Mouse (Mus musculus) embryonic facial prominence, embryonic 13.5 days (tissue): ENCODE data around the gene Epha8. TPM values are rescaled to one million over a fixed set of nuclear protein-coding genes. Genes with fewer than 3 reads are reported as not detected.

ENCODE experiments used
- ATAC-seq: fragments of 200-750 bp; cut with Nextera tagmentation; 2 replicates; pipeline ENCODE4 v1.8.0; 2017; ENCODE audit warnings: low read depth; ENCODE audit not compliant: insufficient number of reproducible peaks, insufficient read depth, low FRiP score, low TSS enrichment
- H3K27ac ChIP-seq: fragments of 300-500 bp; sonication (generic); 2 replicates; pipeline ENCODE4 v1.5.1; 2015; ENCODE audit warnings: moderate library complexity, mild to moderate bottlenecking, inconsistent platforms
- H3K27me3 ChIP-seq: fragments of 300-500 bp; sonication (generic); 2 replicates; pipeline ENCODE4 v1.6.1; 2015; ENCODE audit warnings: mild to moderate bottlenecking, inconsistent platforms
- H3K36me3 ChIP-seq: fragments of 300-500 bp; sonication (generic); 2 replicates; pipeline ENCODE4 v1.6.1; 2015; ENCODE audit warnings: mild to moderate bottlenecking, inconsistent platforms
- H3K4me1 ChIP-seq: fragments of 300-500 bp; sonication (generic); 2 replicates; pipeline ENCODE4 v1.6.1; 2015; ENCODE audit warnings: inconsistent platforms
- H3K4me2 ChIP-seq: fragments of 300-500 bp; sonication (generic); 2 replicates; pipeline ENCODE4 v1.6.1; 2015; ENCODE audit warnings: moderate library complexity, mild to moderate bottlenecking, inconsistent platforms
- H3K4me3 ChIP-seq: fragments of 300-500 bp; sonication (generic); 2 replicates; pipeline ENCODE4 v1.5.1; 2015; ENCODE audit warnings: mild to moderate bottlenecking, inconsistent platforms
- H3K9ac ChIP-seq: fragments of 300-500 bp; sonication (generic); 2 replicates; pipeline ENCODE4 v1.6.1; 2015; ENCODE audit warnings: mild to moderate bottlenecking, inconsistent platforms
- H3K9me3 ChIP-seq: fragments of 300-500 bp; sonication (generic); 2 replicates; pipeline ENCODE4 v1.6.1; 2016; ENCODE audit warnings: inconsistent platforms
- WGBS: fragments of 180-500 bp; shearing (Covaris S2); methylation state at CpG from one replicate; pipeline ENCODE4 v1.1.7; 2015; ENCODE audit warnings: mixed read lengths; 5-methylcytosine and 5-hydroxymethylcytosine counted together
- polyA plus RNA-seq: library from polyadenylated mRNA; unstranded; fragments of >200 nt; fragmentation: Nextera tagmentation; extraction: Ambion mirVana; gene quantifications from 2 replicates; pipeline ENCODE4 v1.2.1, GENCODE M21; 2015

Epha8 gene
- polyA plus RNA-seq, 1 experiment from 2014 or later: 1.4 TPM

DNA sequence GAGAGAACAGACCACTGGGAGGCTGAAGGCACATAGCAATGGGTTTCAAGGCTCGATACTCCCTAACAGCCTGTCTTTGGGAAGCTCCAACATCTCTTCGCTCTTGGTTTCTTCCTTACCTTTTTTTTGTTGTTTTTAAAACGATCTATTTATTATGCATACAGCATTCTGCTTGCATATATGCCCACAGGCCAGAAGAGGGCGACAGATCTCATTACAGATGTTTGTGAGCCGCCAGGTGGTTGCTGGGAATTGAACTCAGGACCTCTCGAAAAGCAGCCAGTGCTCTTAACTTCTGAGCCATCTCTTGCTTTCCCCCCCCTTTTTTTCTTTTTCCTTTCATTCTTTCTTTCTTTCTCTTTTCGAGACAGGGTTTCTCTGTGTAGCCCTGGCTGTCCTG, 57.5 kb downstream of the Epha8 start:
- no peak overlapping the region for H3K9ac ChIP-seq
- no peak for ATAC-seq
- H3K4me3 ChIP-seq: no peak overlapping the region
- H3K4me2 ChIP-seq: no peak overlapping the region
- H3K4me1 ChIP-seq: peaks cover 15% of the 10 kb centered on the region
- peaks cover 66% of the 10 kb centered on the region for H3K27me3 ChIP-seq
- 60% methylated on average over 7 of the region's 7 CpGs for WGBS
- no peaks in the 10 kb centered on the region for H3K9me3 ChIP-seq
- H3K36me3 ChIP-seq: no peaks in the 10 kb centered on the region
- H3K27ac ChIP-seq: no peak overlapping the region

DNA sequence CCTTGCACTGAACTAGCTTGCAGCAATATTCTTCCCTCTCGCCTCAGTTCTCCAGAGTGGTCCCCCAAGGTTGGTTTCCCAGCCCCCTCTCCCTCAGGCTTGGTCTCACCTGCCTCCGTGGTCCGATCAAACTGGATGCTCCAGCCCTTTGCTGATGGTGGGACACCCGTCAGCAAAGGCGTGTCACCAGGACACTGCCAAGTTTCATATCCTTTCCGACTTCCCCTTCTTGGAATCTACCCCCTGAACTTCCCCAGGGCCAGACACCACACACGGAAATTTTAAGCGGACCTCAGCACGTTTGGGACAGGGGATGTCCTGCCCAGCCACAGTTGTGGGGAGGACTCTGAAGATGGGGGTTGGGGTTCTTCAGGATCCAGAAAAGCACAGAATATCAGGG, 58.0 kb downstream of the Epha8 start, which contains the start of gene C1qa:
Gene C1qa, minus strand, starts transcription at position 167 of the 400 bp plus-strand sequence.
- WGBS: 72% methylated on average over 9 of the region's 9 CpGs
- Histone ChIP-seq H3K9ac (no peak within 1 kb of the TSS), H3K36me3 (no peaks in the 10 kb centered on the region), H3K9me3 (no peaks in the 10 kb centered on the region), H3K27me3 (peaks cover 66% of the 10 kb centered on the region), H3K4me2 (no peak within 1 kb of the TSS), H3K27ac (no peak within 1 kb of the TSS), H3K4me1 (peaks cover 15% of the 10 kb centered on the region), H3K4me3 (no peak within 1 kb of the TSS)
- no peak for ATAC-seq

DNA sequence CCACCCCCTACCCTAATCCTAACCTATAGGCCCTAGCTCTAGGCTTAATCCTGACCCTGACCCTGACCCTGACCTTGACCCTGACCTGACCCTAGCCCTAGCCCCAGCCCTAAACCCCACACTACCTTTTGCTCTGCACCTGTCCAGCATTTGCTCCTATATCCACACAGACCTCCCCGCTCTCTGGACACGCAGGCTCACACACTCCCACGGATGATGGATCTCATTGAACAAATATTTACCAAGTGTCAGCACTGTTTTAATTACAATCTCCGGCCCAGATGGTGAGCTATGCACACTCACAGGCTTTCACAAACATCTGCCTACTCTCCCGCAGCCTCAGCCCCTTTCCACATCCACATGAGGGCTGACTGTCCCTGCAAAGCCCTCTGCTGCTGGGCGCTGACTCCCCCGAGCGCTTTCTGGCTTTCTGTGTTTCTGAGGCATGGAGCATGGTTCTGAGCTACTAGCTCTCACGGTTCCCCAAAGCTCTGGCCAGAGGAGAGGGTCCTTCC, 58.5 kb downstream of the Epha8 start:
- Histone ChIP-seq H3K27me3 (peaks cover 67% of the 10 kb centered on the region), H3K4me1 (peaks cover 15% of the 10 kb centered on the region), H3K4me2 (no peak overlapping the region), H3K36me3 (no peaks in the 10 kb centered on the region), H3K27ac (no peak overlapping the region), H3K4me3 (no peak overlapping the region), H3K9ac (no peak overlapping the region), H3K9me3 (no peaks in the 10 kb centered on the region)
- WGBS: 67% methylated on average over 9 of the region's 9 CpGs
- no peak for ATAC-seq

DNA sequence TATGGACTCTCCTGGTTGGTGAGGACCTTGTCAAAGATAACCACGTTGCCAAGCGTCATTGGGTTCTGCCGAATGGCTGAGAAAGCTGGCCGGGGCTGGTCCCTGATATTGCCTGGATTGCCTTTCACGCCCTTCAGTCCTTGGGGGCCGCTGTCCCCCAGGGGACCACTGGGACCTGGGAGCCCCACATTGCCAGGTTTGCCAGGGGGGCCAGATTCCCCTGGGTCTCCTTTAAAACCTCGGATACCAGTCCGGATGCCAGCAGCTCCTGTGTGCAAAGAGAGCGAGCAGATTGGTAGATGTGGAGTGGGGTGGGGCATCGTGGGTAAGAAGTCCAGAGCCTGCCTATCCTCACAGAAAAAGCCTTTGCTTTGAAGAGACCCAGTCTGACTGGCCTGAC, 60.2 kb downstream of the Epha8 start:
- H3K27ac ChIP-seq: no peak overlapping the region
- H3K36me3 ChIP-seq: no peaks in the 10 kb centered on the region
- 36% methylated on average over 10 of the region's 10 CpGs for WGBS
- H3K27me3 ChIP-seq: peaks cover 70% of the 10 kb centered on the region
- ATAC-seq: no peak
- peak overlapping the region; percentile 44; the same call in 1 of the 2 replicates for H3K4me2 ChIP-seq
- H3K4me3 ChIP-seq: no peak overlapping the region
- peaks cover 15% of the 10 kb centered on the region for H3K4me1 ChIP-seq
- no peak overlapping the region for H3K9ac ChIP-seq
- H3K9me3 ChIP-seq: no peaks in the 10 kb centered on the region

DNA sequence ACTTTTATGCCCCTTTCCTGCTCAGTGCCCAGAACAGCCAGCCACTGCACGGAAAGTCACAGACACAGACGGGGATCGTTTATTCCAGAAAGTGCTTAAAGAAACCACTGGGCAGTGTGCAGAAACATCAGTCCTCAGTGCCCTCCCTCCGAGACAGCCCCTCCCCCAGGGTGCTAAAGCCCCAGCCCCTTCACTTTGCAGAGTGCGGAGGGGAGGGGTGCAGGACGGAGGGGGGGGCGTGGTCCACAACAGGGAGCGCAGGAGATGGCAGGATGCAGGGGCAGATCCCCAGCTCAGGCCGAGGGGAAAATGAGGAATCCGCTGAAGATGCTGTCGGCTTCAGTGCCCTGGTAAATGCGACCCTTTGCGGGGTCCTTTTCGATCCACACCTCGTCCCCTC, 60.8 kb downstream of the Epha8 start:
- no peak overlapping the region for H3K27ac ChIP-seq
- WGBS: 5% methylated on average over 15 of the region's 15 CpGs
- H3K9ac ChIP-seq: no peak overlapping the region
- H3K4me2 ChIP-seq: peak overlapping the region; percentile 44
- no peak for ATAC-seq
- peaks cover 76% of the 10 kb centered on the region for H3K27me3 ChIP-seq
- H3K9me3 ChIP-seq: no peaks in the 10 kb centered on the region
- 0 out of 2 replicates have a peak overlapping the region, but pooled peaks have one; percentile 4 for H3K4me3 ChIP-seq
- no peaks in the 10 kb centered on the region for H3K36me3 ChIP-seq
- peaks cover 15% of the 10 kb centered on the region for H3K4me1 ChIP-seq

DNA sequence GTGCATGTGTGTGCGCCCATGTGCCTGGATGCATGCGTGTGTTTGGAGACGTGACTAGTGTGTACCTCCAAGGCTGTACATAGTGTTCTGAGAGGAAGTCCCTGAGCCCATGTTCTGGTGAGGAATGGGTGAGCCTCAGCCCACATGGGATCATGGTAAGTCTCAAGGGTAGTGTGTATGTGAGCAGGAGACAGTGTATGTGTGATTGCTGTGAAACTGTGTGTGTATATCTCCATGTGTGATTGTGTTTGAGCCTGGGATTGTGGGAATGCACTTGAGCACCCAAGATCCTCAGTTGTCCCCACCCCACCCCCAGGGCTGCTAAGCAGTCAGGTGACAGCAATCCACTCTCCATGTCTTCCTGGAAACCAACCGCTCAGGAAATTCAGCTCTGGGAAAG, 61.8 kb downstream of the Epha8 start:
- Histone ChIP-seq H3K27ac (no peak overlapping the region), H3K4me1 (peaks cover 15% of the 10 kb centered on the region), H3K9me3 (no peaks in the 10 kb centered on the region), H3K4me2 (no peak overlapping the region), H3K9ac (no peak overlapping the region), H3K36me3 (no peaks in the 10 kb centered on the region), H3K27me3 (peaks cover 84% of the 10 kb centered on the region), H3K4me3 (no peak overlapping the region)
- 67% methylated on average over 4 of the region's 4 CpGs for WGBS
- ATAC-seq: no peak

DNA sequence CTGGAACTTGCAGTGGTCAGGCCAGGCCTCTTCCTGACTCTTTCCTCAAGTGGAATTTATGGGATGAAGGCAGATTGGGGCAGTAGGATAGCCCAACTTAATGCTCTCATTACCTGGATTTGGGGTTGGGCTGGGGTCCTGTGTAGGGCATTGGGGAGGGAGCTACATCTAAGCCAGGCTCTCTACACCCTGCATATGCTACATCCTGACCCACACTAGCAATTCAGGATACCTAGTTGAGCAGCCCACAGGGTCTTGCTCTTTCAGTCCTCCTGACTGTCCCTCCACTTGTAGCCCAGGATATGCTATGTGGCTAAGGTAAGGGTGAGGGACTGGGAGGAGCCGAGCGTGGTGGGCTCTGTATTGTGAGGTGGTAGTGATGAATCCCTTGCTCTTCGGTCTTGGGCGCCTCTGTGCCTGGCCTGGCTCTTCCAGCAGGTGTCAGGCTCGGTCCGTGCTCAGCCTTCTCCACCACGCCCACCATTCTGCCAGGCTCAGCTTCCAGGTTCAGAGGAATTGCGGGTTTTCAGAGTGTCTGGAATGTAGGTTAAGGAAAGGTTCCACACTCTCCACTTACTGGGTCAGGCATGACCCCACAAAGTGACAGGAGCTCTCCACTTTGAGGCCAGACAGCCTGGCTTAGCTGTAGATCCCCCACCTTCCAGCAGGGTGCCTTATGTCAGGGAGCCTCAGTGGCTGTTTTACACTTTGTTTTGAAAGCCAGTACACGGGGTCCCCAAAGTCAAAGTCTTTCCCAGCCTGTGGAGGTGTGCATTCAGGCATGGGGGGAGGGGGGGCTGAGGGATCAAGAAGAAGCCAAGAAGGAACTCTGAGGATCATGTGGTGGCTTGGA, 62.7 kb downstream of the Epha8 start:
- ATAC-seq: no peak
- H3K27ac ChIP-seq: no peak overlapping the region
- peaks cover 83% of the 10 kb centered on the region for H3K27me3 ChIP-seq

DNA sequence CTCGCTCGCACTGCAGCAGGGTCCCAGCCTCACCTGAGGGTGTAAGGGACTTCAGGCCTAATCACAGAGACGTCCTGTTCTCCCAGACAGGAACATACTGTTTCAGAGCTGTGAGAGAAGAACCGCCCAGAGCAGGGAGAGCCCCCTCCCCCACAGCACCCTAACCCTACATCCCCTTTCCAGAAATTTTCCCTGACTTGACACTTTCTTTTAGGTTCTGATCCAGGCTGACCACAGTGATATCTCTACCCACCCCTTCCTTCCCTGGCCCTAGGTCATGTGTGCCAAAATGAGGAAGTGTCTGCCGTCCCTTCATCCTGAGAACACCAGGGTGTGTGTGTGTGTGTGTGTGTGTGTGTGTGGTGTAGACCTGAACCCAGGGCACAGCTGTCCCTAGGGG, 63.8 kb downstream of the Epha8 start, which contains the start of gene C1qc:
Gene C1qc, minus strand, starts transcription at position 255 of the 400 bp plus-strand sequence.
- Histone ChIP-seq H3K27me3 (peaks cover 72% of the 10 kb centered on the region), H3K9ac (peak within 1 kb of the TSS; percentile 21; the same call in 1 of the 2 replicates), H3K4me3 (no peak within 1 kb of the TSS), H3K36me3 (no peaks in the 10 kb centered on the region), H3K9me3 (no peaks in the 10 kb centered on the region), H3K27ac (no peak within 1 kb of the TSS), H3K4me1 (peaks cover 15% of the 10 kb centered on the region), H3K4me2 (no peak within 1 kb of the TSS)
- WGBS: 51% methylated on average over 5 of the region's 5 CpGs
- no peak for ATAC-seq

More for the DNA sequence above, 62.7 kb downstream of the Epha8 start:
- H3K36me3 ChIP-seq: no peaks in the 10 kb centered on the region
- 3% methylated on average over 9 of the region's 9 CpGs for WGBS
- no peak overlapping the region for H3K4me3 ChIP-seq
- no peaks in the 10 kb centered on the region for H3K9me3 ChIP-seq
- peaks cover 15% of the 10 kb centered on the region for H3K4me1 ChIP-seq
- no peak overlapping the region for H3K9ac ChIP-seq
- no peak overlapping the region for H3K4me2 ChIP-seq

DNA sequence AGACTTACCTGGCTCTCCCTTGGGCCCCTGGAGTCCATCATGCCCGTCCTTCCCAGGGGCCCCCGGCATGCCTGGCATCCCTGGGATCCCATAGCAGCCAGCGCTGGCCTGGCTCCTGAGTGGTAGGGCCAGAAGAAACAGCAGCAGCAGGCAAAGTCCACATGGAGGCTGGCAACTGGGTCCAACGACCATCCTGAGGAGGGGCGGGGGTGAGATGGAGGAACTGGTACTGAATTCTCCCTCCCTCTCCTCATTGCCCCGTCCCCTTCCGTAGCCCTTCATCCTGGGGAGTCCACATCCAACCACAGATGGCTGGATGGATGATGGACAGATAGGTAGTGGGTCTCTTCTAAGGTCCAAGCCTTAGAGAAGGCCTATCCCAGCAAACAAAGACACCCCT, 64.2 kb downstream of the Epha8 start:
- Histone ChIP-seq H3K9ac (peak overlapping the region; percentile 21; the same call in 1 of the 2 replicates), H3K9me3 (no peaks in the 10 kb centered on the region), H3K36me3 (no peaks in the 10 kb centered on the region), H3K27me3 (peaks cover 67% of the 10 kb centered on the region), H3K4me1 (peaks cover 15% of the 10 kb centered on the region), H3K27ac (no peak overlapping the region), H3K4me3 (no peak overlapping the region), H3K4me2 (no peak overlapping the region)
- no peak for ATAC-seq
- WGBS: 61% methylated on average over 7 of the region's 7 CpGs

DNA sequence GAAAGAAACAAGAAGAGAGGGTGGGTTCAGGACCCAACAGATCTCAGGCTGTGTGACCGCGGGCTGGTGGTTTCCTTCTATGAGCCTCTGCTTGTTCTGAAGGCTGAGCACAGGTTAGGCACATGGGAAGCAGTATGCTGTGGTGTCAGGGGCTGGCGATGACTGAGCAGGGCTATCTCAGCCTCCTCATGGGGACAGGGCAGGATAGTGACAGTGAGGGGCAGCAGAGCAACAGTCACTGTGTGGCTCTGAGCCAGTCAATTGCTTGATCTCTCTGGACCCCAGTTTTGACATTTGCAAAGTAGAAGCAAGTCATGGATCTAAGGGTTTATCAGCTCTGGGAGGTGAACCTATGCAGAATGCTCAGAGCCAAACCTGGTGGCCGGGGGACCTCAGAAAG, 65.5 kb downstream of the Epha8 start:
- H3K36me3 ChIP-seq: no peaks in the 10 kb centered on the region
- H3K9ac ChIP-seq: no peak overlapping the region
- no peaks in the 10 kb centered on the region for H3K9me3 ChIP-seq
- whole genome bisulfite sequencing: 85% methylated on average over 4 of the region's 4 CpGs
- H3K4me3 ChIP-seq: no peak overlapping the region
- no peak overlapping the region for H3K27ac ChIP-seq
- no peak for ATAC-seq
- H3K27me3 ChIP-seq: peaks cover 55% of the 10 kb centered on the region
- H3K4me2 ChIP-seq: no peak overlapping the region
- H3K4me1 ChIP-seq: peaks cover 11% of the 10 kb centered on the region

DNA sequence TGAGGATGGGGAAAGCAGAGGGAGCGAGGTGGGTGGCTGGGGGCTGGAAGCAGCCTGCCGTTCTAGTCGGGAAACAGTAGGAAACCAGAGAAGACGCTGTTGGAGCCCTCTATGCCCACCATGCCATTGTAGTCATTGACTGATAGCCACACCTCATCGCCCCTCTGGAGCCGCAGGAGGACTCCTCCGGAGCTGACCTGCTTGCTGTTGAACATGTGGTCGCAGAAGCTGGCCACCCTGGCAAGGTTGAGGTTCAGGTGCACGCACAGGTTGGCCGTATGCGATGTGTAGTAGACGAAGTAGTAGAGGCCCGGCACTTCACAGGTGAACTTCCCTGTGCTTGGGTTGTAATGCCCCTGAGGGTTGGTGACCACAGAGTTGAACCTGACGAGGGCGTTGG, 66.6 kb downstream of the Epha8 start:
- H3K36me3 ChIP-seq: no peaks in the 10 kb centered on the region
- no peak overlapping the region for H3K27ac ChIP-seq
- H3K4me3 ChIP-seq: no peak overlapping the region
- 83% methylated on average over 15 of the region's 15 CpGs for whole genome bisulfite sequencing
- H3K27me3 ChIP-seq: peaks cover 43% of the 10 kb centered on the region
- ATAC-seq: no peak
- H3K9me3 ChIP-seq: no peaks in the 10 kb centered on the region
- H3K4me1 ChIP-seq: 0 out of 2 replicates have a peak, but pooled peaks cover 3% of the 10 kb centered on the region
- H3K9ac ChIP-seq: no peak overlapping the region
- no peak overlapping the region for H3K4me2 ChIP-seq

DNA sequence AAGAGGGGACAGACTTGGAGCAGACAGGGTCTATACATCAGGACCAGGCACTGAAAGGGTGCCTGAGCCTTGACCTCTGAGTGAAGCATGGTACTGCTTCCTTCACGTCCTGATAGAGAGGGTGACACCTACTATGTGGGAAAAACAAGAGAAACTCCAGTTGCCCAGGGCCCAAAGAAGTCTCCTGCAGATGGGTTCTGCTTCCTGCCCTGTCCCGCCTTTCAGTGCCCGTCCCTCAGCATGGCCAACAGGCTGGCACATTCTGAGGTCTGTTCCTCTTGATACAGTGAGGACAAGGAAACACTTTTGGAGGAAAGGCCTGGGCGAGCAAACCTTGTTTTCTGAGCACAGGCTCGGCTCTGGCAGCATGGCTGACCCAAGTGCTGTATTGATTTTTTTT, 68.9 kb downstream of the Epha8 start:
- WGBS: 69% methylated on average over 5 of the region's 5 CpGs
- no peak for ATAC-seq
- Histone ChIP-seq H3K27ac (no peak overlapping the region), H3K4me3 (no peak overlapping the region), H3K36me3 (no peaks in the 10 kb centered on the region), H3K4me1 (no peaks in the 10 kb centered on the region), H3K9ac (no peak overlapping the region), H3K9me3 (no peaks in the 10 kb centered on the region), H3K27me3 (peaks cover 24% of the 10 kb centered on the region), H3K4me2 (no peak overlapping the region)
